Mouse (Mus musculus) liver, embryonic 11.5 days (tissue): ENCODE results near the gene Ifi47. TPM values are rescaled to one million over a fixed set of nuclear protein-coding genes. Genes with fewer than 3 reads are reported as not detected.

Experiments used
- ATAC-seq: fragments of 200-750 bp; cut with Nextera tagmentation; replicated peaks from 2 replicates; pipeline ENCODE4 v1.8.0; 2017; ENCODE audit warnings: moderate number of reproducible peaks, mild to moderate bottlenecking, moderate TSS enrichment, moderate library complexity; ENCODE audit not compliant: low FRiP score
- DNase-seq: peaks from one replicate; pipeline ENCODE4 v3.0.0-alpha.2; 2017; ENCODE audit warnings: low spot score
- H3K27ac ChIP-seq: fragments of 300-500 bp; sonication (generic); 2 replicates; pipeline ENCODE4 v1.5.1; 2014; ENCODE audit warnings: mild to moderate bottlenecking, low read depth, low read length, control low read depth
- H3K27me3 ChIP-seq: fragments of 300-500 bp; sonication (generic); replicated peaks from 2 replicates; pipeline ENCODE4 v1.6.1; 2014; ENCODE audit warnings: low read length, mixed read lengths; ENCODE audit not compliant: control insufficient read depth, insufficient read depth
- H3K36me3 ChIP-seq: fragments of 300-500 bp; sonication (generic); 2 replicates; pipeline ENCODE4 v1.6.1; 2014; ENCODE audit warnings: mild to moderate bottlenecking, low read length, moderate library complexity, mixed read lengths; ENCODE audit not compliant: control insufficient read depth, insufficient read depth
- H3K4me1 ChIP-seq: fragments of 300-500 bp; sonication (generic); replicated peaks from 2 replicates; pipeline ENCODE4 v1.6.1; 2014; ENCODE audit warnings: low read length, mixed read lengths; ENCODE audit not compliant: control insufficient read depth, insufficient read depth
- H3K4me2 ChIP-seq: fragments of 300-500 bp; sonication (generic); 2 replicates; pipeline ENCODE4 v1.6.1; 2014; ENCODE audit warnings: mild to moderate bottlenecking, control low read depth, moderate library complexity
- H3K4me3 ChIP-seq: fragments of 300-500 bp; sonication (generic); 2 replicates; pipeline ENCODE4 v1.5.1; 2014; ENCODE audit warnings: low read depth, low read length, control low read depth
- H3K9ac ChIP-seq: fragments of 300-500 bp; sonication (generic); 2 replicates; pipeline ENCODE4 v1.6.1; 2014; ENCODE audit warnings: low read depth, low read length, control low read depth
- H3K9me3 ChIP-seq: fragments of 300-500 bp; sonication (generic); 2 replicates; pipeline ENCODE4 v1.6.1; 2016; ENCODE audit warnings: low read length, inconsistent platforms, mixed read lengths; ENCODE audit not compliant: control insufficient read depth
- WGBS: fragments of 180-500 bp; shearing (Covaris S2); extraction: QIAGEN DNeasy Blood & Tissue Kit; methylation state at CpG from one replicate; pipeline ENCODE4 v1.1.7; 2014; 5-methylcytosine and 5-hydroxymethylcytosine counted together
- polyA plus RNA-seq: library from polyadenylated mRNA; unstranded; fragments of >200 nt; fragmentation: Nextera tagmentation; extraction: Ambion mirVana; gene quantifications from 2 replicates; pipeline ENCODE4 v1.2.1, GENCODE M21; 2014

Gene Ifi47
- polyA plus RNA-seq, 1 experiment from 2014 or later: 6.0 TPM

- H3K4me3 ChIP-seq: no peak overlapping the region
- H3K9me3 ChIP-seq: no peaks in the 10 kb centered on the region
- no peak overlapping the region for H3K9ac ChIP-seq
- no peak for ATAC-seq
- H3K27me3 ChIP-seq: no peaks in the 10 kb centered on the region
- no peak overlapping the region for H3K27ac ChIP-seq
- no peak for DNase-seq
- H3K4me1 ChIP-seq: no peaks in the 10 kb centered on the region
- H3K36me3 ChIP-seq: no peaks in the 10 kb centered on the region
- WGBS: 58% methylated on average over 1 of the region's 1 CpGs
- H3K4me2 ChIP-seq: no peak overlapping the region
Observed at GRCm38 (mm10) chr11:49111000-49111399, 34.6 kb downstream of the Ifi47 start.

- ATAC-seq (no peak), DNase-seq (no peak)
- no peak overlapping the region for H3K9ac ChIP-seq
- no peak overlapping the region for H3K27ac ChIP-seq
- H3K4me3 ChIP-seq: no peak overlapping the region
- no peaks in the 10 kb centered on the region for H3K27me3 ChIP-seq
- no peaks in the 10 kb centered on the region for H3K9me3 ChIP-seq
- H3K4me2 ChIP-seq: no peak overlapping the region
- no peaks in the 10 kb centered on the region for H3K36me3 ChIP-seq
- H3K4me1 ChIP-seq: no peaks in the 10 kb centered on the region
- WGBS: 84% methylated on average over 6 of the region's 6 CpGs
Observed at GRCm38 (mm10) chr11:49112624-49113219, 36.3 kb downstream of the Ifi47 start.

- H3K4me2 ChIP-seq: no peak overlapping the region
- 30% methylated on average over 2 of the region's 2 CpGs for WGBS
- no peak overlapping the region for H3K27ac ChIP-seq
- H3K9me3 ChIP-seq: no peaks in the 10 kb centered on the region
- DNase-seq (no peak), ATAC-seq (no peak)
- H3K4me1 ChIP-seq: no peaks in the 10 kb centered on the region
- no peak overlapping the region for H3K9ac ChIP-seq
- no peaks in the 10 kb centered on the region for H3K27me3 ChIP-seq
- no peak overlapping the region for H3K4me3 ChIP-seq
- no peaks in the 10 kb centered on the region for H3K36me3 ChIP-seq
Observed at GRCm38 (mm10) chr11:49114158-49114557, 37.8 kb downstream of the Ifi47 start.

- Histone ChIP-seq H3K9ac (no peak within 1 kb of the TSS), H3K4me3 (no peak within 1 kb of the TSS), H3K4me1 (no peaks in the 10 kb centered on the region), H3K27me3 (no peaks in the 10 kb centered on the region), H3K36me3 (no peaks in the 10 kb centered on the region), H3K4me2 (no peak within 1 kb of the TSS), H3K9me3 (no peaks in the 10 kb centered on the region), H3K27ac (no peak within 1 kb of the TSS)
- ATAC-seq (no peak), DNase-seq (no peak)
Observed at GRCm38 (mm10) chr11:49114774-49115173, 38.4 kb downstream of the Ifi47 start, which contains the start of gene Olfr1396. Gene Olfr1396, minus strand, starts transcription at chr11:49114874.

- Histone ChIP-seq H3K9ac (no peak overlapping the region), H3K27me3 (no peaks in the 10 kb centered on the region), H3K36me3 (no peaks in the 10 kb centered on the region), H3K4me1 (no peaks in the 10 kb centered on the region), H3K27ac (no peak overlapping the region), H3K4me2 (no peak overlapping the region), H3K9me3 (no peaks in the 10 kb centered on the region), H3K4me3 (no peak overlapping the region)
- no peak for DNase-seq
- no peak for ATAC-seq
- 62% methylated on average over 3 of the region's 3 CpGs for WGBS
Observed at GRCm38 (mm10) chr11:49119635-49120034, 43.2 kb downstream of the Ifi47 start.

- Histone ChIP-seq H3K9ac (no peak overlapping the region), H3K9me3 (no peaks in the 10 kb centered on the region), H3K4me2 (no peak overlapping the region), H3K27ac (no peak overlapping the region), H3K4me3 (no peak overlapping the region), H3K4me1 (no peaks in the 10 kb centered on the region), H3K27me3 (no peaks in the 10 kb centered on the region), H3K36me3 (no peaks in the 10 kb centered on the region)
- ATAC-seq (no peak), DNase-seq (no peak)
- 81% methylated on average over 2 of the region's 2 CpGs for WGBS
Observed at GRCm38 (mm10) chr11:49124169-49124568, 47.8 kb downstream of the Ifi47 start.

GRCm38 (mm10) chr11:49141974-49142373 lies 65.6 kb downstream of the Ifi47 start, which contains the start of gene Olfr1395:
Gene Olfr1395, plus strand, starts transcription at chr11:49142274.
- Histone ChIP-seq H3K4me3 (no peak within 1 kb of the TSS), H3K9ac (no peak within 1 kb of the TSS), H3K4me2 (no peak within 1 kb of the TSS), H3K36me3 (no peaks in the 10 kb centered on the region), H3K27ac (no peak within 1 kb of the TSS), H3K27me3 (no peaks in the 10 kb centered on the region), H3K4me1 (no peaks in the 10 kb centered on the region), H3K9me3 (no peaks in the 10 kb centered on the region)
- ATAC-seq: no peak
- WGBS: 80% methylated on average over 6 of the region's 6 CpGs
- no peak for DNase-seq

Other genes starting within 250 kb of the Ifi47 start
- 6.2 and 7.6 TPM in 2 replicates for gene Gm12184, start 249.9 kb upstream of the Ifi47 start, polyA plus RNA-seq
- gene Irgm1, start 204.9 kb upstream of the Ifi47 start, polyA plus RNA-seq: 15.2 and 17.2 TPM in 2 replicates
- 0.16 and 0.30 TPM in 2 replicates for gene Gm5431, start 174.4 kb upstream of the Ifi47 start, polyA plus RNA-seq
- gene Psme2b, start 130.4 kb upstream of the Ifi47 start, polyA plus RNA-seq: 1.7 and 2.2 TPM in 2 replicates
- 0.10 TPM in 1 of 2 replicates, not detected in the other for gene Olfr56, start 97.7 kb upstream of the Ifi47 start, polyA plus RNA-seq
- gene 9930111J21Rik1, start 97.2 kb upstream of the Ifi47 start, polyA plus RNA-seq: 0.48 and 0.51 TPM in 2 replicates
- 0.06 TPM in 1 of 2 replicates, not detected in the other for gene Gm12185, start 84.4 kb upstream of the Ifi47 start, polyA plus RNA-seq
- 0.29 TPM in 1 of 2 replicates, not detected in the other for gene Tgtp1, start 82.4 kb upstream of the Ifi47 start, polyA plus RNA-seq
- gene 9930111J21Rik2, start 25.3 kb upstream of the Ifi47 start, polyA plus RNA-seq: 0.30 and 0.31 TPM in 2 replicates
- 0.23 and 0.58 TPM in 2 replicates for gene Tgtp2, start 12.4 kb upstream of the Ifi47 start, polyA plus RNA-seq
- gene Olfr1396, start 38.3 kb downstream of the Ifi47 start, polyA plus RNA-seq: not detected in 2 replicates
- gene Olfr1395, start 65.7 kb downstream of the Ifi47 start, polyA plus RNA-seq: not detected in 2 replicates
- gene Olfr1394, start 77.8 kb downstream of the Ifi47 start, polyA plus RNA-seq: not detected in 2 replicates
- gene Btnl9, start 110.6 kb downstream of the Ifi47 start, polyA plus RNA-seq: 2.0 and 2.2 TPM in 2 replicates
- gene Zfp62, start 126.7 kb downstream of the Ifi47 start, polyA plus RNA-seq: 30.9 and 32.2 TPM in 2 replicates
- 41.7 and 43.3 TPM in 2 replicates for gene Mgat1, start 167.6 kb downstream of the Ifi47 start, polyA plus RNA-seq
- 0.13 TPM in 1 of 2 replicates, not detected in the other for gene Olfr1393, start 201.7 kb downstream of the Ifi47 start, polyA plus RNA-seq
- not detected in 2 replicates for gene Olfr1392, start 208.7 kb downstream of the Ifi47 start, polyA plus RNA-seq
- not detected in 2 replicates for gene Olfr10, start 228.2 kb downstream of the Ifi47 start, polyA plus RNA-seq
- not detected in 2 replicates for gene Olfr1391, start 246.2 kb downstream of the Ifi47 start, polyA plus RNA-seq